ENCODE assay signal across 9 mouse cellular contexts in the genomic region with DNA sequence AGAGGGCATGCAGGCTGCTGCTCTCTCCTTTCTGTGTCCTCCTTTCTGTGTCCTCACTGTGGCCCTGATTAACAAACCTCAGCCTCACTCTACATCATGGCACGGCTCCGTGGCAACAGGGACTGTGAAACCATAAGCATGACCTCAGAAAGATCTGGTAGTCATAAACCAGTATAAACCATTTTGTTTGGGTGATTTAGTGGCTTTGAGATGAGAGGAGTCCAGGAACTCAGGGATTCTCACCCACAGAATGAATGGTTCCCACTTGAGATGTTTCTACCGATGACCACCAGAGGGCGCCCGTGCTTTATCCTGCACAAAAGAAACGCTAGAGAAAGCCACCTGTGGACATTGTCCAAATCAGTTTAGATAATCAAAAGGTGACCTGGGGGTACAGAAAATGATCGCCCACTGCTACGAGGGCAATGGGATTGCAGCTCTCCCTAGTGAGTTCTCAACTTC. TPM values are rescaled to one million over a fixed set of nuclear protein-coding genes. Genes with fewer than 3 reads are reported as not detected.
DNase-seq lines count a peak whose midpoint lies in the region; ATAC-seq lines count a peak whose summit lies in the region.
"Had no signal": no experiment of that assay in that cellular context is flagged by ENCODE, and none has a peak within 500 bp of the region (broad histone marks: within the 10 kb centered on the region; RNA-seq: fewer than 3 reads in every experiment).

No protein-coding gene starts in this region.

- 18% methylated on average over 8 of the region's 8 CpGs for WGBS in forebrain, embryonic 10.5 days
- WGBS in forebrain, embryonic 13.5 days = 18% methylated on average over 8 of the region's 8 CpGs
- WGBS in stomach, embryonic 14.5 days = 9% methylated on average over 8 of the region's 8 CpGs

- H3K36me3 ChIP-seq in forebrain, embryonic 10.5 days (replicated peaks) = no peaks in the 10 kb centered on the region
- no peaks in the 10 kb centered on the region for H3K36me3 ChIP-seq in forebrain, embryonic 13.5 days (ENCODE audit: poor library complexity, severe bottlenecking)
- H3K36me3 ChIP-seq in stomach, embryonic 14.5 days (ENCODE audit: control insufficient read depth, insufficient read depth, low read length) = no peaks in the 10 kb centered on the region
- H3K36me3 ChIP-seq: liver, embryonic 15.5 days had no signal

- H3K27me3 ChIP-seq in forebrain, embryonic 10.5 days (ENCODE audit: poor library complexity, severe bottlenecking) = no peaks in the 10 kb centered on the region
- H3K27me3 ChIP-seq in forebrain, embryonic 13.5 days = no peaks in the 10 kb centered on the region
- H3K27me3 ChIP-seq in stomach, embryonic 14.5 days (ENCODE audit: control insufficient read depth, insufficient read depth, low read length) = no peaks in the 10 kb centered on the region
- H3K27me3 ChIP-seq: liver, embryonic 15.5 days had no signal

- no peak for ATAC-seq in forebrain, embryonic 13.5 days
- peak; percentile 85 for ATAC-seq in megakaryocyte progenitor cell, adult 5-6 weeks (replicated peaks; ENCODE audit: poor library complexity)
- ATAC-seq in stomach, embryonic 14.5 days (ENCODE audit: insufficient number of reproducible peaks, insufficient read depth, low FRiP score, low read depth) = peak; percentile 23; the same call in 1 of the 2 replicates

- no peak overlapping the region for H3K4me3 ChIP-seq in forebrain, embryonic 10.5 days
- no peak overlapping the region for H3K4me3 ChIP-seq in forebrain, embryonic 13.5 days
- H3K4me3 ChIP-seq in stomach, embryonic 14.5 days (ENCODE audit: low read depth, low read length) = no peak overlapping the region
- H3K4me3 ChIP-seq: liver, embryonic 15.5 days had no signal

- no peaks in the 10 kb centered on the region for H3K4me1 ChIP-seq in forebrain, embryonic 10.5 days
- no peaks in the 10 kb centered on the region for H3K4me1 ChIP-seq in forebrain, embryonic 13.5 days
- no peaks in the 10 kb centered on the region for H3K4me1 ChIP-seq in stomach, embryonic 14.5 days (ENCODE audit: control insufficient read depth, insufficient read depth, low read length)
- H3K4me1 ChIP-seq: liver, embryonic 15.5 days had no signal

- no peak overlapping the region for H3K27ac ChIP-seq in forebrain, embryonic 10.5 days
- no peak overlapping the region for H3K27ac ChIP-seq in forebrain, embryonic 13.5 days
- H3K27ac ChIP-seq in stomach, embryonic 14.5 days (ENCODE audit: low read length) = no peak overlapping the region
- H3K27ac ChIP-seq: liver, embryonic 15.5 days had no signal

- no peaks in the 10 kb centered on the region for H3K9me3 ChIP-seq in forebrain, embryonic 10.5 days
- no peaks in the 10 kb centered on the region for H3K9me3 ChIP-seq in forebrain, embryonic 13.5 days (replicated peaks)
- no peaks in the 10 kb centered on the region for H3K9me3 ChIP-seq in stomach, embryonic 14.5 days (ENCODE audit: control insufficient read depth, low read depth, low read length)
- H3K9me3 ChIP-seq: liver, embryonic 15.5 days had no signal

- DNase-seq in forebrain, embryonic 10.5 days (ENCODE audit: extremely low spot score, low spot score) = peak; percentile 69
- peak; percentile 78 for DNase-seq in adrenal gland, postnatal 10 days
- peak; percentile 73 for DNase-seq in embryo, embryonic 11 days
- peak; percentile 47 to 70 for DNase-seq in heart, postnatal 36 days
- DNase-seq in layer of hippocampus, postnatal 14 days (ENCODE audit: low spot score in 2 of 2) = peak; percentile 43 to 54

- H3K9ac ChIP-seq in forebrain, embryonic 13.5 days = no peak overlapping the region
- H3K9ac ChIP-seq in stomach, embryonic 14.5 days (replicated peaks; ENCODE audit: low read depth, low read length) = no peak overlapping the region
- H3K9ac ChIP-seq: liver, embryonic 15.5 days had no signal

- H3K4me2 ChIP-seq in forebrain, embryonic 13.5 days = no peak overlapping the region
- H3K4me2 ChIP-seq in stomach, embryonic 14.5 days (replicated peaks; ENCODE audit: low read depth, low read length) = no peak overlapping the region
- H3K4me2 ChIP-seq: liver, embryonic 15.5 days had no signal

- intact Hi-C loops in heart, postnatal 36 days (cut with DNase I) = loop anchor here (10.0 kb wide), 1 partner anchor 389 kb away; no protein-coding TSS in a partner anchor

RNA-seq across cellular contexts. Expression of a gene that starts 42.4 kb away (rescaled TPM):
- 0.14 and 0.45 TPM in 2 replicates for polyA plus RNA-seq in forebrain, embryonic 10.5 days (2016; fragmentation: Nextera tagmentation; extraction: Ambion mirVana)
- polyA plus RNA-seq in forebrain, embryonic 13.5 days (2015; fragmentation: Nextera tagmentation; extraction: Ambion mirVana) = 0.05 and 0.08 TPM in 2 replicates
- total RNA-seq in adrenal gland, postnatal 10 days (2021) = 1 to 10 TPM in 1 of 2 experiments, under 1 TPM in 1; 0.55 to 1.4 TPM
- total RNA-seq in heart, postnatal 36 days (2021) = under 1 TPM; 0.35 to 0.75 TPM
- under 1 TPM; 0.09 to 0.12 TPM for total RNA-seq in layer of hippocampus, postnatal 14 days (2021)
- 0.05 and 0.64 TPM in 2 replicates for total RNA-seq in megakaryocyte progenitor cell, adult 5-6 weeks (2015)
- 0.07 and 0.08 TPM in 2 replicates for total RNA-seq in megakaryocyte progenitor cell, adult 5-6 weeks (2017)
- 6.6 and 7.4 TPM in 2 replicates for polyA plus RNA-seq in stomach, embryonic 14.5 days (2014; fragmentation: Nextera tagmentation; extraction: Ambion mirVana)
